Mouse (Mus musculus) hindbrain, embryonic 11.5 days (tissue): Measurements from ENCODE around the gene Ralgapa2. TPM values are rescaled to one million over a fixed set of nuclear protein-coding genes. Genes with fewer than 3 reads are reported as not detected.

Experiments used
- ATAC-seq: fragments of 200-750 bp; cut with Nextera tagmentation; 2 replicates; pipeline ENCODE4 v1.8.0; 2017; ENCODE audit warnings: mild to moderate bottlenecking, moderate TSS enrichment, moderate library complexity; ENCODE audit not compliant: low FRiP score
- DNase-seq: peaks from one replicate; pipeline ENCODE4 v3.0.0-alpha.2; 2015; ENCODE audit warnings: low spot score
- H3K27ac ChIP-seq: fragments of 300-500 bp; sonication (generic); 2 replicates; pipeline ENCODE4 v1.5.1; 2014; ENCODE audit warnings: mild to moderate bottlenecking, low read depth, low read length
- H3K27me3 ChIP-seq: fragments of 300-500 bp; sonication (generic); 2 replicates; pipeline ENCODE4 v1.6.1; 2014; ENCODE audit warnings: mild to moderate bottlenecking, low read length, moderate library complexity, mixed read lengths; ENCODE audit not compliant: control insufficient read depth, insufficient read depth
- H3K36me3 ChIP-seq: fragments of 300-500 bp; sonication (generic); 2 replicates; pipeline ENCODE4 v1.6.1; 2014; ENCODE audit warnings: mild to moderate bottlenecking, low read length, moderate library complexity, mixed read lengths; ENCODE audit not compliant: control insufficient read depth, insufficient read depth
- H3K4me1 ChIP-seq: fragments of 300-500 bp; sonication (generic); replicated peaks from 2 replicates; pipeline ENCODE4 v1.6.1; 2014; ENCODE audit warnings: low read length, mixed read lengths; ENCODE audit not compliant: control insufficient read depth, insufficient read depth
- H3K4me2 ChIP-seq: fragments of 300-500 bp; sonication (generic); replicated peaks from 2 replicates; pipeline ENCODE4 v1.6.1; 2014; ENCODE audit warnings: mild to moderate bottlenecking, low read depth, low read length
- H3K4me3 ChIP-seq: fragments of 300-500 bp; sonication (generic); 2 replicates; pipeline ENCODE4 v1.5.1; 2014; ENCODE audit warnings: low read depth, low read length
- H3K9ac ChIP-seq: fragments of 300-500 bp; sonication (generic); 2 replicates; pipeline ENCODE4 v1.6.1; 2014; ENCODE audit warnings: low read depth, low read length
- H3K9me3 ChIP-seq: fragments of 300-500 bp; sonication (generic); 2 replicates; pipeline ENCODE4 v1.6.1; 2016; ENCODE audit warnings: low read length; ENCODE audit not compliant: control insufficient read depth
- WGBS: fragments of 180-500 bp; shearing (Covaris S2); extraction: QIAGEN DNeasy Blood & Tissue Kit; methylation state at CpG from one replicate; pipeline ENCODE4 v1.1.7; 2014; 5-methylcytosine and 5-hydroxymethylcytosine counted together
- polyA plus RNA-seq: library from polyadenylated mRNA; unstranded; fragments of >200 nt; fragmentation: Nextera tagmentation; extraction: Ambion mirVana; gene quantifications from 2 replicates; pipeline ENCODE4 v1.2.1, GENCODE M21; 2014

The Ralgapa2 gene
- polyA plus RNA-seq, 1 experiment from 2014 or later, result 13.6 TPM

DNA sequence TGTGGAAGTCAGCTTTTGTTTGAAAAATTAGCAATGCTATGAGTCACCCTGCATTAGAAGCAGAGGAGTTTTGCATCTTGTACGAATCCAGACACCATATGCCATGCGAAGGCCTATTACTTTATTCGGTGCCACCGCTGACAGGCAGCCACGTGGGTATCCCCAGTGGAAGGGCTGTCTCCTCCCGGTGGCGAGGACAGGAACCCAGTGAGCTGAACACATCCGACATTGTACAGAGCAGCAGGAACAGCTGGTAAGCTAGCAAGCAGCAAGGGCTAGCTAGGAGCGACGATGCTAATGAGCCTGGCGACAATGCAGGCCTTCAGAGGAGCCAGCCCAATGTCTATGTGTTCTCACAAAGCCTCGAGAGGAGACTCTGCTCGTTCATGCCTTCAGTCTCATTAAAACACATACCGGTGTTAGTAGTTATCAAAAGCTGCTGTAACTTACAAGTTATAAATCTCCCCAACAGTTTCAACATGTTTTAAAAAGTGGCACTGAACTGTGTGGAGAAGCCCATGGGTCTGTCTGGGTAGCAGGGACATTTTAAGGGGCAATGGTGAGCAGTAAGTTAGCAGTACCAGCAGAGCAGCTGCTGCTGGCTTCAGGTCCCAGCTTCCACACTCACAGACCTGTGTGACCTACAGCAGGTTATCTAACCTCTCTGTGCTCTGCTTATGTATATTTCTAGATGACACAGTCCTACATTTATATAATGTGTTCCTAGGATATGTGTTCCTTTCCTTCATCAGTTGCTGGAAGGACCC, 221.1 kb downstream of the Ralgapa2 start:
- ATAC-seq, result peak; percentile 97
- Histone ChIP-seq H3K27me3 (0 out of 2 replicates have a peak, but pooled peaks cover 3% of the 10 kb centered on the region), H3K27ac (peak overlapping the region; percentile 64), H3K9ac (no peak overlapping the region), H3K9me3 (no peaks in the 10 kb centered on the region), H3K4me2 (no peak overlapping the region), H3K4me3 (no peak overlapping the region), H3K4me1 (no peaks in the 10 kb centered on the region; the same call in 1 of the 2 replicates), H3K36me3 (no peaks in the 10 kb centered on the region)
- DNase-seq, result peak; percentile 81
- 18% methylated on average over 14 of the region's 14 CpGs for WGBS

DNA sequence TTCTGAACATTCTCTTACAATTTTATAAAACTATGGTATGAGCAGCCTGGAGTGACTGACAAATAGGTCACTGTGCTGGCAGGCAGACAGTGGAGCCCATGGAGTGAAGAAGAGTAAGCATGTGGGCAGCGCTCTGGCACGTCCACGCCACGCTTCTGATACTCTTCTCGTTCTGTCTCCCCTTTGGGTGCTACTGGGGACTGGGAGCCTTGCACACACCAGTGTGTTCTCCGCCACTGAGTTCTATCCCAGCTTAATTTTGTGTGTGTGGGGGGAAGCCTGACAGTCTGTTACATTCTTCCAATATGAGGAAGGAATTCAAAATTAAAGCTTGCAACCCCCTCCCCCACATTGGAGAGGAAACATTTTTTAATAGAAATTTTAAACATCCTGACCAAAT, 221.8 kb downstream of the Ralgapa2 start:
- Histone ChIP-seq H3K9ac (no peak overlapping the region), H3K9me3 (no peaks in the 10 kb centered on the region), H3K4me3 (no peak overlapping the region), H3K27me3 (peaks cover 3% of the 10 kb centered on the region; the same call in 1 of the 2 replicates), H3K36me3 (no peaks in the 10 kb centered on the region), H3K4me2 (no peak overlapping the region), H3K27ac (peak overlapping the region; percentile 64), H3K4me1 (no peaks in the 10 kb centered on the region; the same call in 1 of the 2 replicates)
- WGBS, result 78% methylated on average over 6 of the region's 6 CpGs
- DNase-seq (no peak), ATAC-seq (peak; percentile 51; the same call in 1 of the 2 replicates)

DNA sequence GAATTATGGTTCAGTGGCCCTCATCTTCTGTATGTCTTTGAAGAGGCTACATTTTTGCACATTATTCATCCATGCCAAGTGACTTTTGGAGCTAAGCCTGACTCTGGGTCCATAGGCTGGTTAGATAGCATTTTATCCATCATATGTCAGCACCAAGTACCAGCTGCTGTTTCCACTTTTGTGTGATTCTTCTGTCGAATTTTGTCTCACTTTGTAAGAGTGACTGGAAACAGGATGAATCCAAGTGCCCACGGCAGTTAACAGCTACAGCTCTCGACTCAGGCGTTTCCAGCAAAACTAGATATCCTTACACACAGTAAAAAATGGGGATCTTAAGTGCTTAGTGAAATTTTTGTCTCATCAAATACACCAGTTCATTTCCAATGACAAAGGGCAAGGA, 222.8 kb downstream of the Ralgapa2 start:
- no peak for ATAC-seq

DNA sequence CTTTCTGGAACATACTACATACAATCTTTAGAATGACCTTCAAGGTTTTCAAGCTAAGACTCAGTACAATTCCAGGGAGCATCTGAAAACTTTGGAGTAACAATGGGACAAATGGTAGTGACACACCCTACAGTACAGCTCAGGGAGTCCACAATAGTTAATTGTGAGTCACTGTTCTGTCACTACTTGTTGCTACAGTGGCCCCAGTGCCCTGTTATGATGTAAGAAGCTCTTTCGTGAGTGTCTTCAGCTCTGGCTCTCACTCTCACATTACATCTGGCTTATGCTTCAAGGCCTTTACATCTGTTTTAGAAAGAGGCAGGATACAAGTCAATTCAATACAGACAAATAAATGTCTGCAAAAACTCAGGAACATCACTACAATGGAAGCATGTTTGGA, 223.8 kb downstream of the Ralgapa2 start:
- DNase-seq (no peak), ATAC-seq (no peak)
- H3K4me1 ChIP-seq, result no peaks in the 10 kb centered on the region; the same call in 1 of the 2 replicates
- H3K9me3 ChIP-seq, result no peaks in the 10 kb centered on the region
- H3K27ac ChIP-seq, result no peak overlapping the region
- WGBS, result 90% methylated on average over 1 of the region's 1 CpGs
- H3K36me3 ChIP-seq, result no peaks in the 10 kb centered on the region
- no peak overlapping the region for H3K9ac ChIP-seq
- peaks cover 3% of the 10 kb centered on the region; the same call in 1 of the 2 replicates for H3K27me3 ChIP-seq
- no peak overlapping the region for H3K4me2 ChIP-seq
- H3K4me3 ChIP-seq, result no peak overlapping the region

More for the DNA sequence above, 222.8 kb downstream of the Ralgapa2 start:
- Histone ChIP-seq H3K9me3 (no peaks in the 10 kb centered on the region), H3K9ac (no peak overlapping the region), H3K4me3 (no peak overlapping the region), H3K27me3 (peaks cover 3% of the 10 kb centered on the region; the same call in 1 of the 2 replicates), H3K4me1 (no peaks in the 10 kb centered on the region; the same call in 1 of the 2 replicates), H3K36me3 (no peaks in the 10 kb centered on the region), H3K27ac (no peak overlapping the region), H3K4me2 (no peak overlapping the region)
- DNase-seq, result no peak
- 90% methylated on average over 4 of the region's 4 CpGs for WGBS

DNA sequence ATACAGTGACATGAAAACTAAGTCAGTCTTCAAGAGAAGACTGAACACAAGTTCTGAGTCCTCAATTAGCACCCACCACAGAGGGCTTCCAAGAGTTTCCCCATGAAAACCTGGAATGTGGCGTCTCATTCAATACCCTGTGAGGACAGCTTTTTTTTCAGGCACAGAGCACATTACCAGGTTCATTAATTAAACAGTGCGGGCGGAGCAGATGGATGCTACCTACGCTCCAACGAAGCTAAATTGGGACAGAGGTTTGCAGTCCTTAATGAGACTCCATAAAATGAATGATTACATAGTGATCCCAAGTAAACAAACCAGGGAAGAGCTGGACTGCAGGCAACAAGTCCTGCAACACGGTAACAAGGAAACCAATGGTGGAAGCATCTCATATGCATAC, 224.6 kb downstream of the Ralgapa2 start:
- H3K27ac ChIP-seq, result no peak overlapping the region
- no peaks in the 10 kb centered on the region for H3K36me3 ChIP-seq
- no peaks in the 10 kb centered on the region; the same call in 1 of the 2 replicates for H3K4me1 ChIP-seq
- WGBS, result 83% methylated on average over 6 of the region's 6 CpGs
- no peak overlapping the region for H3K4me2 ChIP-seq
- peaks cover under 1% of the 10 kb centered on the region; the same call in 1 of the 2 replicates for H3K27me3 ChIP-seq
- H3K4me3 ChIP-seq, result no peak overlapping the region
- H3K9ac ChIP-seq, result no peak overlapping the region
- no peak for ATAC-seq
- no peaks in the 10 kb centered on the region for H3K9me3 ChIP-seq
- DNase-seq, result no peak

DNA sequence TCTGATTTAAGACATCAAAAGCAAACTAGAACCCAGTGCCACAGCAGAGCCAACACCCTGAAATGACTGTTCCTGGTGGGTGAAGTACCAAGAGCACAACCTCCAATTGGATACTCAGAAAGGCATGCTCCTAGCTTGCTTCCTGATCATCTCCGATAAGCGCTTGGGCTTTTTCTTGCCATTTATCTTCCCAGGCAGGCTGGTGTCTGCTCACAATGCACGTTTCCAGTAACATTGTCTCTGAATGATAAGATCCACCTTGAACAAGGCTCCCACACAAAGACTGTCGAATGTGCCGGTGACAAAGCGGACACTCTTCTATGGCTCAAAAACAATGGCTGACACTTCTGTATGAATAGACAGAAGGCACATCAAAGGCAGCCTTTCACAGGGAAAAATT, 230.8 kb downstream of the Ralgapa2 start:
- no peak overlapping the region for H3K4me3 ChIP-seq
- ATAC-seq, result no peak
- no peaks in the 10 kb centered on the region for H3K36me3 ChIP-seq
- WGBS, result 37% methylated on average over 6 of the region's 6 CpGs
- no peak overlapping the region for H3K9ac ChIP-seq
- no peak overlapping the region for H3K4me2 ChIP-seq
- H3K27ac ChIP-seq, result no peak overlapping the region
- H3K9me3 ChIP-seq, result no peaks in the 10 kb centered on the region
- H3K27me3 ChIP-seq, result no peaks in the 10 kb centered on the region; the same call in 1 of the 2 replicates
- peak; percentile 13 for DNase-seq
- peaks cover 10% of the 10 kb centered on the region; the same call in 1 of the 2 replicates for H3K4me1 ChIP-seq

DNA sequence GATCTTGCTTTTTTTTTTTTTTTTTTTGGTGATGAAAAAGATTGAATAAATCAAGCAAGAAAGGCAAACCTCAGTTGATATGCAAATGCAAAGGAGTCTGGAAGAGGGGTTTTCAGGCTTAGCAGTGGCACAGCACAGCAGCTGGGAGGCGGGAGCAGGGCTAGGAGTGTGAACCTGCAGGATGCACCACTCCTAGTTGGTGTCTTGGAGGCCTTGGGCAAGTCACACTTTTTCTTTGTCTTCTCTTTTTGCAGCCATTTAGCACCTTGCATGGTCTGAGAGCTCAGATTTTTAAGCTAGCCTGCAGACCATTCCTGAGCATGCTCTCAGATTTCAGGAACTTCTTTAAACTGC, 231.2 kb downstream of the Ralgapa2 start:
- no peak overlapping the region for H3K4me2 ChIP-seq
- no peak overlapping the region for H3K9ac ChIP-seq
- no peaks in the 10 kb centered on the region; the same call in 1 of the 2 replicates for H3K27me3 ChIP-seq
- WGBS, result 35% methylated on average over 1 of the region's 1 CpGs
- H3K4me3 ChIP-seq, result no peak overlapping the region
- ATAC-seq (peak; percentile 43; the same call in 1 of the 2 replicates), DNase-seq (peak; percentile 21)
- H3K4me1 ChIP-seq, result peaks cover 10% of the 10 kb centered on the region; the same call in 1 of the 2 replicates
- H3K27ac ChIP-seq, result no peak overlapping the region
- no peaks in the 10 kb centered on the region for H3K9me3 ChIP-seq
- no peaks in the 10 kb centered on the region for H3K36me3 ChIP-seq

DNA sequence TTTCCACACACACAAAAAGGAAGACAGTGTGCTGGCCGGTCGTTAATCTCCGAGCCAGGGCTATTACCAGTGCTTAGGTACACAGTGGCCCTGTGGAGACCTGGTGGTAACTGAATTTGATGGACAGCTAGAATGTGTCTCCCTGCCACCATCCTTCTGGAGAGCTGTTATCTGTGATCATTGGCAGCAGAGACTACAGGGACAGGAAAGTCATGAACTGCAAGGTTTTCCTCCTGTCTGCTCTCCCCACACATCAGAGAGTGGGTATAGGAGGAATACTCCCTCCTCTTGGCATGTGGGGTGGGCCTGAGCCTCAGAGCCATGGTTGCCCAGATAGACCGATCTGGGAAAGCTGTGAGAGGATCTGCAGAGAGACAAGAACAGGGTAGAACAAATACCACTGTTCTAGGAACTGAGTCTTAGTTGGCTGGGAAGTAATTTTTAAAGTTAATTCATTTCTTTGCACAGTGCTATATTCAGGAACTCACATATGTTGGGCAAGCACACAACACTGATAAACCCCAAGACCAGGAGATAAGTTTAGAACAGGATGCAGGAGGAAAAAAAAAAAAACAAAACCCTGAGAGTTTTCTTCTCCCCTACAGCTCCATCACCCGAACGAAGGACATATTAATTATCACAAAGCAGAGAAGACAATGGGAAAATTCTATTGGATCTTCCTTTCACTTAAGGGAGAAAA, 231.8 kb downstream of the Ralgapa2 start:
- DNase-seq, result peak; percentile 25

More for the DNA sequence above, 231.8 kb downstream of the Ralgapa2 start:
- ATAC-seq, result peak; percentile 67; the same call in 1 of the 2 replicates
- no peak overlapping the region for H3K4me3 ChIP-seq
- H3K9me3 ChIP-seq, result no peaks in the 10 kb centered on the region
- peak overlapping the region; percentile 75 for H3K27ac ChIP-seq
- no peaks in the 10 kb centered on the region for H3K36me3 ChIP-seq
- peaks cover 10% of the 10 kb centered on the region; the same call in 1 of the 2 replicates for H3K4me1 ChIP-seq
- no peaks in the 10 kb centered on the region for H3K27me3 ChIP-seq
- no peak overlapping the region for H3K4me2 ChIP-seq
- H3K9ac ChIP-seq, result no peak overlapping the region
- 42% methylated on average over 6 of the region's 6 CpGs for WGBS
